Mouse (Mus musculus): Measurements from ENCODE around the gene Elovl6. TPM values are rescaled to one million over a fixed set of nuclear protein-coding genes. Genes with fewer than 3 reads are reported as not detected.

The Elovl6 gene
- total RNA-seq, 2 experiments from 2014 or later = 1.4 to 4.5 TPM

DNA sequence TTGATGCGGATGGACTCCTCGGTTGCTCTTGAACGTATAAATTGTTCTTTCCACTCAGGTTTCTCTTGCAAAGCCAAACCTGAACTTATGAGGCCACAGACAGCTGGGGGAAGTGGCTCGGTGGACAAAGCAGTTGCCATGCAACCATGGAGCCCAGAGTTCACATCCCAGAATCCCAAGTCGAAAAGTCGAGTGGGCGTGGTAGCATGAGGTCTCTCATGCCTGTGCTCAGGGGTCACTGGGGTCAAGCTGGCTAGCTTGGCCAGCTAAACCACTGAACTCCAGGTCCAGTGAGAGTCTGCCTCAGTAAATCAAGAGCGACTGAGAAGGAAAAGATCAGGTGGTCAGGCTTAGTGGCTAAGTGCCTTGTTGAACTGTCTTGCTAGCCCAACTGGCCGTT is 59.1 kb downstream of the Elovl6 start:
- no peak for DNase-seq
- intact Hi-C loops (cut with DNase I; ENCODE audit: low total_unique reads) = no loop called here

DNA sequence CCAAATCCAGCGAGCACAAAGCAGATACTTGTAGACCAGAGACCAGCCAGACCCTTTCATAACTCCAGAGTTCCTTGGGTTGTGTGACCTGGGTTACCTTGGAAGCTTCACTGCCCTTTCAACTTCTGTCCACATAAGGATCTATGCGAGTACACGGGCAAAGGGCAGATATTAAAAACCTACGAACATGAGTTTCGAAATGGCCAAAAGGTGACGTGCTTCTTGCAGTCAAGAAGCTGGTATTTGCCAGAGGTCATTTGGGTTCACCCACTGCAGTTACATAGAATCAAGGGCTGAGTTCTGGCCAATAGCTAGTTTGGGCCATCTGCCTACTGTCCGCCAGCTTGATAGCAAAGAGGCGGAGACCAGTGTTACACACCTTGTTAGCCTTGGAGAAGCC is 59.6 kb downstream of the Elovl6 start:
- intact Hi-C loops (cut with DNase I; ENCODE audit: low total_unique reads) = no loop called here
- DNase-seq = no peak

DNA sequence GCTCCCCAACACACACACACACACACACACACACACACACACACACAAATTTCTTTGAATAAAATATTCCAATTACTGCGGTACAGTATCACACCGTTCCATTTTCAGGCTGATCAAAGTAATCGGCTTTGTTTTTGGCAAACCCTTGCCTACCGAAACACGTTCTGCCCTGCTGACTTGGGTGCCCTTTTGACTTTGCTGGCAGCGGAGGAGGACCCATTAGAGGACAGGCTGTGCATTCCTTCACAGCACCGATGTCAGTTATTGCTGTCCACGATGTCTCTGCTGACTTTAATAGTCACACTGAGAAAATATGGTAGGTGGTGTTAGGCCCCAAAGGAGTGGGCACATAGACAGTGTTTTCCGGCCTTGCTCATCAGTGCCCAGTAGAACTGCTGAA is 60.8 kb downstream of the Elovl6 start:
- no peak for DNase-seq

DNA sequence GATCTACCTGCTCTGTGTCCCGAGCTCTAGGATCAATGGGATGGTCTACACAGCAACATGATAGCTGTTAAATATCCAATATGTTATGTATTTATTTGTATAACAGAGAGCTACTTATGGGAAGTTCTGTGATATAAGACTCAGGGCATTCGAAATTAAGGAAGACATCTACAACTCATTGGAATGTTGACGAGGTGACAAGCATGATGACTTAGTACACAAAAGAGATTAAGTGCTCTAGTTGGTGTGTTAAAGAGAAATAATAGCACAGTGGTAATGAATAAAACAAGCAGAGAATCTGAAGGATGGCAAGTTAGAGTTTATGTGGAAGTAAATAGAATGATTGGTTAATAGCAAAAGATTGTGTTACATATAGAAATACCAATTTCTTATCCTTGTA is 61.6 kb downstream of the Elovl6 start:
- intact Hi-C loops (cut with DNase I; ENCODE audit: low total_unique reads) = no loop called here
- no peak for DNase-seq

More for the DNA sequence above, 60.8 kb downstream of the Elovl6 start:
- intact Hi-C loops (cut with DNase I; ENCODE audit: low total_unique reads) = no loop called here

DNA sequence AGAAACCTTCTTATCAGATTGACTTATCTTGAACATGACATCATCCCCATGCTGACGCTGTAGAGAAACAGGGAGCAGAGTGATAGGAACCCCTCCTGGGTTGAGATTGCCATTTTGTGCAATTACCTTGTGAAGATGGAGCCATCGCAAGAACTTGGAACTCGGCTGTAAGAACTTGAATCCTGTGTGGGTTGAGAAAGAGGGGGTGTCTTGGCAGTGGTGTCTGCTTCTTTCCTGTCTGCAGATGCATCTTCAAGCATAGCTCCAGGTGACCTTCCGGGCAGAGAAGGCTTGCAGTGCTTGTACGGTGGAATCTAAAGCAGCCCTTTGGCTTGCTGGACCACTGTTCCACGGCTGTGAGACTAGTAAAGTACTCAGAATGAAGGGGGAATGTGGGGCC is 63.9 kb downstream of the Elovl6 start:
- DNase-seq = no peak
- intact Hi-C loops (cut with DNase I; ENCODE audit: low total_unique reads) = no loop called here

DNA sequence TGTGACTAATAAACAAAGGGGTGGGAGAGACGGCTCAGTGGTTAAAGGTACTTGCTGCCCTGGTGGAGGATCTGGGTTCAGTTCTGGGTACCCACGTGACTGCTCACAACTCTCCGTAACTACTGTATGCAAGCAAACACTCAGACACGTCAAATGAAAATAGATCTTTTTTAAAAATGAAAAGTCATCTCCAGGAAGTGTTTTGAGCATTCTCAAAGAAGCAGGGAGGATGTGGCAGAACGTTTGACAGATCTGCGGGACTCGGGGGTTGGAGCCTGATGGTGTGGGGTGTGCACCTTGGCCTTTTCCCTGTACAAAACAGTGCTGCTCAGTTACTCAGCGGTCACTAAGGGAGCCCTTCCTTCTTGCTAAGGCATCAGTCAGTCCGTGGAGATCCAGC is 70.1 kb downstream of the Elovl6 start:
- intact Hi-C loops (cut with DNase I; ENCODE audit: low total_unique reads) = no loop called here
- no peak for DNase-seq

DNA sequence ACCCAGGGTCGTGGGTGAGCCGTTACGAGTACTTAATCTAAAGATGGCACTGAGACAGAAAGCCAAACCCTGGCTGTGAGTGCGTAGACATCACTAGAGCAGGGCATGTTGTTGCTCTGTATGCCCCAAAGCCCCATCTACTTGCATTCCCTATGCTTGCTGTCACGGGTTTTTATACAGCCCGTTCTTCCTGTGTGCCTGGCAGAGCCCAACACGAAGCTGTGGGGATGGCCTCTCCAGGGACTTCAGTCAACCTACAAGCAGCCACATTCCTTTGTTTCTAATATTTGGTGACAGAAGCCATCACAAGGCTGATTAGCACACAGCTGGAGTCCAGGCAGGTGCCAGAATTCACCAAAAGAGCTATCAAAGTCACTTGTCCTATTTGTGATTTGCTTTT is 73.3 kb downstream of the Elovl6 start:
- DNase-seq = no peak
- intact Hi-C loops (cut with DNase I; ENCODE audit: low total_unique reads) = no loop called here

DNA sequence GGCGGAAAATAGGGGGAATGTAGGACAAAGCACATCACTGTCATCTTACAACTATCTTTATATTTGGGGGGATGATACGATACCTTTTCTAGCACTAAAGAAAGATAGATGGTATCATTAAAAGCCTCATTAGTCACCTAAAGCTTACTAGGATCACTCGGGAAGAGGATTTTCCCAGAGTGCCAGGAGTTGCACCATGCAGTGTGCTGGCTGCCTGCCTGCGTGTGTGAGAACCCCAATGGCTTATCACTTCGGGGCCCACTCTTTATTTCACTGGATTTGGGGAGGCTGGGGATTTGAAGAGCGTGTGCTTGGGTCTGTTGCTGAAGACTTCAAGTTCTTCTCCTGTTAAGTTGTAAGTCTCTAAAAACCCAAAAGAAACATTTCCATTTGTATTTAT is 73.8 kb downstream of the Elovl6 start:
- DNase-seq = no peak
- intact Hi-C loops (cut with DNase I; ENCODE audit: low total_unique reads) = no loop called here

DNA sequence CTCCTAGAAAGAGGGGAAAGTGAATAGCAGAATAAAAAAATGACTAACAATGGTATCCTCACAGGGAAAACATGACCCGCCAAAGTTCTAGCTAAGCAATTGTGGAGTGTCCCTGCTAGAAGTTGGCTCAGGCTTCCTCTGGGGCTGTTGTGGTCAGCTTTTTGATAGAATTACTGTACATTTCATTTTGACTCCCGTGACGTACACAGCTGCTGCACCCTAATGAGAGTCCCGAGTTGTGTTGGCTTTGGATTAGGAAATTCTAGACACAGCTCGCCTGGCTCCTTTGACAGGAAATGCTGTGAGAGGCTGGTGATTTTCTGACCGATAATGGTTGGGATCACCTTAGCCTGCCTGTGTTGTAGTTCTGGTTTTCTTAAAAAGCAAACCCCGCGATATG is 79.5 kb downstream of the Elovl6 start:
- no peak for DNase-seq
- intact Hi-C loops (cut with DNase I; ENCODE audit: low total_unique reads) = no loop called here

DNA sequence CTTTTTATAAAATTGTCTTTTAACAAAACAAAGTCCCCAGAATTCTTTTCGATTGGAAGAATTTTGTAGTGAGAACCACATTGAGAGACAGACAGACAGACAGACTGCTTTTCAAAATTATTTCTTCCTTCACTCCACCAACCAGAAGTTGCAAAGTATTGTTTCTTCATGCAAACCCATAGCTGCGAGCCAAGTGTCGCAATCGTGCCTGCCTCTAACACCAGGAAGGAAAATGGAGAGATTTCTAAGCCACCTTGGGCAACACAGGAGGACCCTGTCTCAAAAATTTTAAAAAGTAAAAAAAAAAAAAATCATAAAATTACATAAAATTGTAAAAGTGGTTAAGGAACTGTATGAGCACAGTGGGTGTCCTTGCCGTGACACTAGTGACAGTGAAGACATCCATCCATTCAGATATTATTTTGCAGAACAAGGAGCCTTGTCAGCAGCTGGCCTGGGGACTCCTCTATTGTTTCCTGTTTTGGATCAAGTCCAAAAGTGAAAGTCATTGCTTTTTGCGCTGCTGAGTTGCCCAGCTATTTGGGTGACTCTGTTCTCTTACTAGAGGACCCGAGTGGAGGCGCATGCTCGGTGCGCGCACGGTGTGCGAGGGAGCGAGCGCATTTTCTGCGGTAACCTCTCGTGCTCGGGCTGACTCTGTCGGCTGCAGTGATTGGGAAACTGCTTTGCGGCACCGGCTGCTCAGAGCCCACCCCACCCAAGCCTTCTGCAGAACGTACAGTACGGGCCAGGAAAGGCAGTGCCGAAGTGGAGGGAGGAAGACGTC is 80.3 kb downstream of the Elovl6 start:
- intact Hi-C loops (cut with DNase I; ENCODE audit: low total_unique reads) = no loop called here
- DNase-seq = peak; percentile 14

DNA sequence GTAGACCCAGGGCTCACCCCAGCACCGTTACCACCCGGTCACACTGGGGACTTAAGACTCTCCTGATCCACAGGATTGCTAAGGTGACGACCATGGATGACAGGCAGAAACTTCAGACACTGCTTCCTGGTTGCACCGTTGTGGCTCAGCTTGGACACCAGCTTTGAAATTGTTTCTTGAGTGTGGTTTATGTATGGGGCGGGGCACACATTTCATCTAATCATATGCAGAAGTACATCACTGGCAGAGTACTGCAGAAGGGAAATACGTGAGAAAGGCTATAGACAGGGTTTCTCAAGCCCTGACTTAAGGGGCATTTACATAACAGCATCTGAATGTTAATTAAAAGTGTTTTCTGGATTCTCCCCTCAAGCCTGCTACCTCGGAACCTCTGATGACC is 81.6 kb downstream of the Elovl6 start:
- DNase-seq = no peak
- intact Hi-C loops (cut with DNase I; ENCODE audit: low total_unique reads) = no loop called here

DNA sequence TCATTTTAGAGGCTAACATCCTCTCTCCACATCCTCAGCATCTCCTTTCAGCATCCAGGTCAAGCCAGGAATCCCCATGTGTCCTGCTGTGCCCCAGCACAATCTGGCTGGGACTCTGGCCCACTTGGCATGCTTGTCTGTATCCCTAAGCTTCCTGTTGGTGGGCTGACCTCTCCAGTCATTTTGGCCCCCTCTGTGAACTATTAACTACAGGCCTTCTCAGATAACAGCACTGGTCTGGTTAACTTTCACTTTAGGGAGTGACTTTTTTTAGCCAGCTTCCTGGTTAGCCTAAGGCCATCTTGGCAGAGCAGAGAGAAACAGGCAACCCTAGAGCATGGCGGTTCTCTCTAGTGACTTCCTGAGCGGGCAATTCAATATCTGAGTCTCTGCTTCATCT is 82.1 kb downstream of the Elovl6 start:
- DNase-seq = peak; percentile 59
- intact Hi-C loops (cut with DNase I; ENCODE audit: low total_unique reads) = no loop called here

DNA sequence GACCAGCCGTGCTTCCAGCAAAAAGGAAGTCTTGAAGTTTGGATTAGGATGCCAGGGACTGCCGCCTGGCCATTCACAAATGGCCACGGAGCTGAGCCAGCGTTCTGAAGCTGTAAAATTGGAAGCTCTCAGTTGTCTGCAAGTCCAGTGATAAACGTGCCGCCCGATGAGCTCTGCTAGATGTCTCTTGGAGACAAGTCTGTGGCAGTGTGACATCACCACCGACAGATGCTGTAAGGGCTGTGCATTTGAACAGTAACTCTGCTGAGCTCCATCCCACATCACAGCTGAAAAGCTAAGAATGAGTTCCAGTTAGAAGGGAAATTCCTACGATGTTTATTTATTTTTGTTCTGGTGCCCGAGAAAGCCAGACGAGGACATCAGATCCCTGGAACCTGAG is 85.3 kb downstream of the Elovl6 start:
- DNase-seq = peak; percentile 10
- intact Hi-C loops (cut with DNase I; ENCODE audit: low total_unique reads) = no loop called here

DNA sequence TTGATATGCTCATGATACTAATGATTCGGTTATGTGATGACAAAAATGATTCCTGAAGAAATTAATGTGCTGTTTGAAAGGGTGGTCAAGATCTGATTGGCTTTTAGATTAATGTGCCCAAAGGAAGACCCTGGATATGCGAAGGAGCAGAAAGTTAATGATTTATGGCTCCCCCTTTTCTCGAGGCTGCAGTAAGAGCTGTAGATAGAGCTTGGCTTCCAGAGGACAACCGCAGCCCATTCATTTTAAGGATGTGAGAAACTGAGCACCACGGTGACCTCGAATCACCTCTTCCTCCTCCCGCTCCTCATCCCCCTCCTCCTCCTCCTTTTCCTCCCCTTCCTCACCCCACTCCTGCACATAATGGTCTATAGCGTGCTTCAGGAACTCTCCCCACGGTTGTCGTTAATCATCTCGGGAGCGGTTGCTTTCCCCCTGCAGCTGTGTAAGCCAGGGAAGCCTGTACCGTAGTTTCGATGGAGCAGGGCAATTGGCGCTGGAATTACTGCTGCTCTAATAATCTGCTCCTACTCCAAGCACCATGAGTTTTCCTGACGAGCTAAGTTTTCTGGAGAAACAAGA is 87.1 kb downstream of the Elovl6 start:
- DNase-seq = no peak
- intact Hi-C loops (cut with DNase I; ENCODE audit: low total_unique reads) = no loop called here

DNA sequence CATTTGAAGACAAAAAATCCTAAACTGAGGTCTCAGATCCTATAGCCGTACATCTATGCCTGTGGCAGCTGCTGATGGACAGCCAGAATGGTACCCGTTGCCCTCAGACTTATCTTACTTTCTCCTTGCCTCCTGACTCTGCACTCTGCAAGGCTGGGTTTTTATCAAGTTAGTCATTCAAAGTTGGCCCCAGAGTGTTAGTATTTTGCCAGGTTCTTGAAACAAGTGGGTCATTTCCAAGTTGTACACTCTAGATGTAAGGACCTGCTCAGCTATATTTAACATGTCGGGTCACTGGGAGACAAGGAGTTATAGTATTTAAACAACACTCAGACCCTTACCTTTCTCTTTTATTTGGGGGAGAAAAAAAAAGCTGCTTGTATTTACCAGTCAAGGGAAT is 88.6 kb downstream of the Elovl6 start:
- intact Hi-C loops (cut with DNase I; ENCODE audit: low total_unique reads) = no loop called here
- no peak for DNase-seq

DNA sequence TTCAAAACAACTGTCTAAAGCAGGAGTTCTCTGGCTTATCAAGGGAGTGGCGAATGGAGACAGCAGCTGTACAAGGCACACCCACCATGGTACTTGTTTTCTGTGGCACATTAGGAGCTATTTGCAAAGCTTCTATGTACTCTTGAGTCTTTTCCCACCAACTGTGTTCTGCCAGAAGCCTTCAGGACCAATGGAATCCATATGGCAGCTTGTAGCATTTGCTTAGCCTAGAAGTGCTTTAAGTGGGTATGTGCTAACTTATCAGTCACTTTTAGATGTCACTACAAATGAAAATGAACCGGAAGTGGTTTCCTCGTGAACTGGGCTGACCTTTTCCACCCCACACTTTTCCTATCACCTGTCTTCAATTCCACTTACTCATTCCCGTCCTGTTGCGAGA is 89.1 kb downstream of the Elovl6 start:
- DNase-seq = no peak
- intact Hi-C loops (cut with DNase I; ENCODE audit: low total_unique reads) = no loop called here

DNA sequence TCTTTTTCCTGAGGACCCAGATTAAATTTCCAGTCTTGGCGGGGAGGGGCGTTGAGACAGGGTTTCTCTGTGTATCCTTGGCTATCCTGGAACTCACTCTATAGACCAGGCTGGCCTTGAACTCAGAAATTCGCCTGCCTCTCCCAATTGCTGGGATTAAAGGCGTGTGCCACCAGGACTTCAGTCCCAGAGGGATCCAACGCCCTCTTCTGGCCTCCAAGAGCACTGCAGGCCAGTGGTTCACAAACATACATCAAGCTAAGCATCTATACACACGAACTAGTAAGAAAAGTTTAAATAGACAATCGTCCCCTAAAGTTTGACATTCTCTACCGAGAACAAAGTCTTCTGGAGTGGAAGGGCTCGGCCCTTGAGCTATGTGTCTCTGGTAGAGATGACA is 90.0 kb downstream of the Elovl6 start:
- DNase-seq = no peak
- intact Hi-C loops (cut with DNase I; ENCODE audit: low total_unique reads) = no loop called here

DNA sequence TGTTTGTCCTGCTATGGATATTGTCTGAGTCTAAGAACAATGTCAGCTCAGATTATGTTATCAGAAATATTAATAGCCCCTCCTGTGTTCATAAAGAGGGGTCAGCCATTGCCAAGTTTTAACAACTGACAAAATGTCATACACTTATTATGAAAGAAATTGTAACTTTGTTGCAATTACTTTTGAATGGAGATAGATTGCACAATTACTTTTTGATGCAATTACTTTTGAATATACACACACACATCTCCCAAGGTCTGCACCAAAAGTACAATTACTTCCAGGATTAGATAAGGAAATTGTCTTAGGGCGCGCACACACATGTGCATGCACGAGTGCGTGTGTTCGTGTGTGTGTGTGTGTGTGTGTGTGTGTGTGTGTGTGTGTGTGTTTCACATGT is 90.5 kb downstream of the Elovl6 start:
- intact Hi-C loops (cut with DNase I; ENCODE audit: low total_unique reads) = no loop called here
- DNase-seq = no peak

DNA sequence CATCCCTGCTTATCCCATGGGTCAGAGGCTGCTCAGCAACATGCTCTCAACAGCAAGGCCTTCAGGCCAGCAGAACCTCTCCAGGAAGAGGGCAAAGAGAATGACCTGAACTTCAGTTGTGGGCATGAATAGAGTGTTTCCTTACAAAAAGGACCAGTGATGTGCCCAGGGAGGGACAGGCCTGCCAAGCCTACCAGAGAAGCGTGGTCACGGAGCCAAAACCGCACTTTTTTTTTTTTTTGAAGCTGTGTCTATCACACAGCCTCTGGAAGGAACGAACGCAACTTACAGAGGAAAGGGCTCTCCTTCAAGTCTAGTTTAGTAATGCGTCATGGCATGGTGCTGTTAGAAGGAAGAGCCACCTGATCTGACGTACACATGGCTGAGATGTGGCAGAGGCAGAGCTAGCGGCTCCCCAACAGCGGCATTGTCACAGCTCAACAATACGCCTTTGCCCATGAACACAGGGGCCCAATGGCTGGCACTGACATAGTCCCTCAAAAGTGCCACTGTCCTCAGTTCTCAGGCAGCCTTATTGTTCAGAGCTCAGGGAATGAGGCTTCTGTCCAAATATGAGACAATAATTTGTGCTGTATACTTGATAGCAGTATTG is 92.1 kb downstream of the Elovl6 start:
- DNase-seq = no peak
- intact Hi-C loops (cut with DNase I; ENCODE audit: low total_unique reads) = no loop called here

DNA sequence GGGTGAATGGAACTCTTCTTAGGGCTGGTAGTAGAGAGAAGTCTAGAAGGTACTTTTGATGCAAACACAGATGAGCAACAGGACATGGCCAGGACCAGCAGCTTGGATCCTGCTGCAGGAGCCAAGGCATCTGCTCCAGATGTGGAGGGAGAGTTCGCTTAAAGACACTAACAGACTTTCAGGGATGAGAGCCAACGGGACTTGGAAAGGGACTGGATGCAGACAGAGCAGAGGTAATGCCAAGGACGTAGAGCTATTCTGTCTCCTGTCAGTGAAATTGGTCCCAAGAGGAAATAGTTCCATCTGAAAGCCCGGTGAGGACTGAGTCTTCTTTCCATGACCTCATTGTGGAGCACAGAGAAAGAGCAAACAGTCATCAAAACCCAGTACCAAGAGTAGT is 95.1 kb downstream of the Elovl6 start:
- intact Hi-C loops (cut with DNase I; ENCODE audit: low total_unique reads) = no loop called here
- peak; percentile 40 for DNase-seq

DNA sequence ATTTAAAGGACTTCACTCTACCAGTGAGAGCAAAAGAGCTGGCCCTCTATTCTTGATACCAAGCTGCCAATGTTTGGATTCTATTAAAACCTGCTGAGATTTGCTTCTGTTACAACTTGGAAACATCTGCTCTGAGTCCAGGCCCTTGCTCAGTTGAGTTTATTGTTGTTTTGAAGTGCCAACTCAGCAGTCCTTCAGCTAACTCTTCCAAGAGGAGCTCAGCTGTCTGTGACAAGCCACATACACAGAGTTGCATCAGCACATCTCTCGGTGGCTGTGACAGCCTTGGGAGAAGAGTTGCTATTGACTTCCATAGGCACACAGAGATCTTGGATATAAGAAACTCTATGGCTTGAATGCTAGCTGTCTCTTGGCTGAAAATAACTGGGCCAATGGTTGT is 98.9 kb downstream of the Elovl6 start:
- intact Hi-C loops (cut with DNase I; ENCODE audit: low total_unique reads) = loop anchor here (5.0 kb wide), 1 partner anchor 329 kb away; no protein-coding TSS in a partner anchor
- no peak for DNase-seq

Measured in gastrocnemius, postnatal 14 days (tissue).